Mouse (Mus musculus): ENCODE data around the gene Klrb1c.
"Not testable (repeated sequence)": the region's sequence is repeated elsewhere in the genome, so short reads cannot be mapped to it uniquely, and the experiment has no call there.

GRCm38 (mm10) chr6:128754748-128755401, 34.1 kb downstream of the Klrb1c start:
- not testable (repeated sequence) for TF ChIP-seq POLR2A (IDR thresholded peaks at IDR 0.05; ENCODE audit: low read depth, low read length); CTCF (IDR thresholded peaks at IDR 0.05; ENCODE audit: extremely low read depth, insufficient read depth, insufficient read length, insufficient replicate concordance)
